Mouse (Mus musculus): Measurements from ENCODE around the gene Baiap2l1. TPM values are rescaled to one million over a fixed set of nuclear protein-coding genes. Genes with fewer than 3 reads are reported as not detected.

Baiap2l1 gene
- polyA plus RNA-seq, 1 experiment from 2014 or later: 2.5 TPM

- no peak for ATAC-seq (ENCODE audit: low FRiP score, low read depth)
- no peak overlapping the region for H3K9ac ChIP-seq (replicated peaks)
- no peak overlapping the region for H3K4me2 ChIP-seq (replicated peaks)
- WGBS: 86% methylated on average over 4 of the region's 4 CpGs
- no peak overlapping the region for H3K27ac ChIP-seq (replicated peaks)
- no peaks in the 10 kb centered on the region for H3K9me3 ChIP-seq
- H3K36me3 ChIP-seq: no peaks in the 10 kb centered on the region
- H3K4me1 ChIP-seq: no peaks in the 10 kb centered on the region
- H3K4me3 ChIP-seq: no peak overlapping the region
- no peaks in the 10 kb centered on the region for H3K27me3 ChIP-seq
These were observed 49.0 kb downstream of the Baiap2l1 start for GRCm38 (mm10) chr5:144308929-144309328.

- Histone ChIP-seq H3K9ac (replicated peaks) (no peak overlapping the region), H3K4me3 (no peak overlapping the region), H3K27ac (replicated peaks) (no peak overlapping the region), H3K4me1 (no peaks in the 10 kb centered on the region), H3K9me3 (no peaks in the 10 kb centered on the region), H3K27me3 (no peaks in the 10 kb centered on the region), H3K36me3 (no peaks in the 10 kb centered on the region), H3K4me2 (replicated peaks) (no peak overlapping the region)
- 92% methylated on average over 2 of the region's 2 CpGs for WGBS
- no peak for ATAC-seq (ENCODE audit: low FRiP score, low read depth)
These were observed 54.8 kb downstream of the Baiap2l1 start for GRCm38 (mm10) chr5:144303071-144303470.

GRCm38 (mm10) chr5:144296090-144296604 lies 61.8 kb downstream of the Baiap2l1 start:
- Histone ChIP-seq H3K4me3 (no peak overlapping the region), H3K27me3 (no peaks in the 10 kb centered on the region), H3K36me3 (no peaks in the 10 kb centered on the region), H3K9me3 (no peaks in the 10 kb centered on the region), H3K27ac (replicated peaks) (no peak overlapping the region), H3K9ac (replicated peaks) (no peak overlapping the region), H3K4me1 (no peaks in the 10 kb centered on the region), H3K4me2 (replicated peaks) (no peak overlapping the region)
- ATAC-seq (ENCODE audit: low FRiP score, low read depth): no peak
- WGBS: 86% methylated on average over 7 of the region's 7 CpGs

- Histone ChIP-seq H3K27ac (replicated peaks) (no peak overlapping the region), H3K4me3 (no peak overlapping the region), H3K4me1 (no peaks in the 10 kb centered on the region), H3K27me3 (no peaks in the 10 kb centered on the region), H3K4me2 (replicated peaks) (no peak overlapping the region), H3K9ac (replicated peaks) (no peak overlapping the region), H3K9me3 (no peaks in the 10 kb centered on the region), H3K36me3 (no peaks in the 10 kb centered on the region)
- WGBS: 81% methylated on average over 1 of the region's 1 CpGs
- no peak for ATAC-seq (ENCODE audit: low FRiP score, low read depth)
These were observed 62.6 kb downstream of the Baiap2l1 start for GRCm38 (mm10) chr5:144295357-144295756.

- Histone ChIP-seq H3K27ac (replicated peaks) (no peak overlapping the region), H3K4me1 (no peaks in the 10 kb centered on the region), H3K4me2 (replicated peaks) (no peak overlapping the region), H3K9me3 (no peaks in the 10 kb centered on the region), H3K36me3 (no peaks in the 10 kb centered on the region), H3K27me3 (no peaks in the 10 kb centered on the region), H3K4me3 (no peak overlapping the region), H3K9ac (replicated peaks) (no peak overlapping the region)
- ATAC-seq (ENCODE audit: low FRiP score, low read depth): no peak
- WGBS: 86% methylated on average over 7 of the region's 7 CpGs
These were observed 63.0 kb downstream of the Baiap2l1 start for GRCm38 (mm10) chr5:144294908-144295307.

- WGBS: 95% methylated on average over 4 of the region's 4 CpGs
- Histone ChIP-seq H3K27ac (replicated peaks) (no peak overlapping the region), H3K27me3 (no peaks in the 10 kb centered on the region), H3K9ac (replicated peaks) (no peak overlapping the region), H3K36me3 (no peaks in the 10 kb centered on the region), H3K4me1 (no peaks in the 10 kb centered on the region), H3K4me2 (replicated peaks) (no peak overlapping the region), H3K4me3 (no peak overlapping the region), H3K9me3 (no peaks in the 10 kb centered on the region)
- no peak for ATAC-seq (ENCODE audit: low FRiP score, low read depth)
These were observed 68.0 kb downstream of the Baiap2l1 start for GRCm38 (mm10) chr5:144289769-144290440.

- H3K27me3 ChIP-seq: no peaks in the 10 kb centered on the region
- no peak overlapping the region for H3K27ac ChIP-seq (replicated peaks)
- no peaks in the 10 kb centered on the region for H3K9me3 ChIP-seq
- no peak overlapping the region for H3K9ac ChIP-seq (replicated peaks)
- H3K4me1 ChIP-seq: no peaks in the 10 kb centered on the region
- no peak overlapping the region for H3K4me2 ChIP-seq (replicated peaks)
- WGBS: 88% methylated on average over 9 of the region's 9 CpGs
- H3K4me3 ChIP-seq: no peak overlapping the region
- no peaks in the 10 kb centered on the region for H3K36me3 ChIP-seq
- ATAC-seq (ENCODE audit: low FRiP score, low read depth): no peak
These were observed 69.5 kb downstream of the Baiap2l1 start for GRCm38 (mm10) chr5:144288391-144288790.

- H3K4me3 ChIP-seq: no peak overlapping the region
- H3K27me3 ChIP-seq: no peaks in the 10 kb centered on the region
- no peak for ATAC-seq (ENCODE audit: low FRiP score, low read depth)
- H3K27ac ChIP-seq (replicated peaks): no peak overlapping the region
- H3K9ac ChIP-seq (replicated peaks): no peak overlapping the region
- H3K9me3 ChIP-seq: no peaks in the 10 kb centered on the region
- WGBS: 95% methylated on average over 3 of the region's 3 CpGs
- H3K4me1 ChIP-seq: no peaks in the 10 kb centered on the region
- no peaks in the 10 kb centered on the region for H3K36me3 ChIP-seq
- H3K4me2 ChIP-seq (replicated peaks): no peak overlapping the region
These were observed 70.6 kb downstream of the Baiap2l1 start for GRCm38 (mm10) chr5:144287267-144287820.

- Histone ChIP-seq H3K4me1 (no peaks in the 10 kb centered on the region), H3K9ac (replicated peaks) (no peak overlapping the region), H3K27me3 (no peaks in the 10 kb centered on the region), H3K4me3 (no peak overlapping the region), H3K9me3 (no peaks in the 10 kb centered on the region), H3K4me2 (replicated peaks) (no peak overlapping the region), H3K27ac (replicated peaks) (no peak overlapping the region), H3K36me3 (no peaks in the 10 kb centered on the region)
- WGBS: 80% methylated on average over 9 of the region's 9 CpGs
- ATAC-seq (ENCODE audit: low FRiP score, low read depth): no peak
These were observed 71.2 kb downstream of the Baiap2l1 start for GRCm38 (mm10) chr5:144286591-144287266.

GRCm38 (mm10) chr5:144284599-144284998 lies 73.3 kb downstream of the Baiap2l1 start:
- Histone ChIP-seq H3K4me1 (no peaks in the 10 kb centered on the region), H3K4me2 (replicated peaks) (no peak overlapping the region), H3K9ac (replicated peaks) (no peak overlapping the region), H3K4me3 (no peak overlapping the region), H3K9me3 (no peaks in the 10 kb centered on the region), H3K36me3 (0 out of 2 replicates have a peak, but pooled peaks cover 5% of the 10 kb centered on the region), H3K27ac (replicated peaks) (no peak overlapping the region), H3K27me3 (no peaks in the 10 kb centered on the region)
- 86% methylated on average over 5 of the region's 5 CpGs for WGBS
- no peak for ATAC-seq (ENCODE audit: low FRiP score, low read depth)

- no peak overlapping the region for H3K4me2 ChIP-seq (replicated peaks)
- H3K27me3 ChIP-seq: no peaks in the 10 kb centered on the region
- ATAC-seq (ENCODE audit: low FRiP score, low read depth): no peak
- no peak overlapping the region for H3K27ac ChIP-seq (replicated peaks)
- no peak overlapping the region for H3K4me3 ChIP-seq
- H3K4me1 ChIP-seq: no peaks in the 10 kb centered on the region
- H3K9me3 ChIP-seq: no peaks in the 10 kb centered on the region
- WGBS: 77% methylated on average over 8 of the region's 8 CpGs
- H3K9ac ChIP-seq (replicated peaks): no peak overlapping the region
- H3K36me3 ChIP-seq: peaks cover 13% of the 10 kb centered on the region
These were observed 74.3 kb downstream of the Baiap2l1 start for GRCm38 (mm10) chr5:144283551-144284031.

Data from midbrain, embryonic 12.5 days (tissue).